Mouse (Mus musculus): ENCODE results near the gene Hnrnpm. TPM values are rescaled to one million over a fixed set of nuclear protein-coding genes. Genes with fewer than 3 reads are reported as not detected.

Gene Hnrnpm
- polyA plus RNA-seq, 1 experiment from 2014 or later, result 351 TPM

DNA sequence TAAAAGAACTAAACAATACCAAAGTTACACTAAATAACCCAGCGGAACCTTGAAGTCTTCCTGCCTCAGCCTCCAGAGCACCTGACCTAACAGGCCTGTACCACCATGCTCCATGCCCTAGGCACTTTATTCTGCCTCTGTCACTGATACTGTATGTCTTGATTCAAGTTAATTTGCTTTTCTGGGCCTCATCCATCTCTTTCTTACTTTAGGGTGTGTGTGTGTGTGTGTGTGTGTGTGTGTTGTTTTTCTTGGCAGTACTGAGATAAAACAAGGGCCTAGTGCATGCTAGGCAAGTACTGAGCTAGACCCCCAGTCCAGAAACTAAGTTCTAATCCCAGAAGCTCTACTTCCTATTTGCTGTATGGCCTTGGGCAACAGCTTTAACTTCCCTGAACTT is 30.6 kb upstream of the Hnrnpm start:
- H3K9me3 ChIP-seq (ENCODE audit: control insufficient read depth, low read length), result no peaks in the 10 kb centered on the region
- no peaks in the 10 kb centered on the region for H3K4me1 ChIP-seq (replicated peaks; ENCODE audit: control insufficient read depth, insufficient read depth, low read length)
- H3K4me3 ChIP-seq (ENCODE audit: low read length), result no peak overlapping the region
- no peak overlapping the region for H3K4me2 ChIP-seq (ENCODE audit: low read depth, low read length)
- WGBS, result 90% methylated on average over 1 of the region's 1 CpGs
- no peak overlapping the region for H3K27ac ChIP-seq (ENCODE audit: low read length)
- no peak overlapping the region for H3K9ac ChIP-seq (ENCODE audit: low read length)
- no peaks in the 10 kb centered on the region for H3K27me3 ChIP-seq (ENCODE audit: control insufficient read depth, insufficient read depth, low read depth, low read length)
- no peak for ATAC-seq (ENCODE audit: low read depth)
- no peaks in the 10 kb centered on the region for H3K36me3 ChIP-seq (ENCODE audit: control insufficient read depth, insufficient read depth, low read length)

DNA sequence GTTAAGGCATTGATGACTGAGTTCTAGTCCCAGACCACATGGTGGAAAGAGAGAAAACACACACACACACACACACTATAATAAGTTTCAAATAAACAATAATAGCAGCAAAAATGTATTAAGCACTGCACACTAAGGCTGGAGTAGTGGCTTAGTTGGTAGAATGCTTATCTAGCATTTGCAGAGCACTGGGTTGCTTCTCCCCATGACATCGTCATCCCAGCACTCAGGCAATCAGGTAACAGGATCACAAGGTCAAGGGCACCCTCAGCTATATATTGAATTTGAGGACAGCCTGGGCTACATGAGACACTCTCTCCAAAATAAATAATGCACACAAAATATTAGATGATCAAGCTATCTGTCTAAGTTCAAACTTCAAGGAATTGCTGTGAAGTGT is 28.1 kb upstream of the Hnrnpm start:
- no peak for ATAC-seq (ENCODE audit: low read depth)
- no peak overlapping the region for H3K4me3 ChIP-seq (ENCODE audit: low read length)
- H3K9ac ChIP-seq (ENCODE audit: low read length), result no peak overlapping the region
- no peaks in the 10 kb centered on the region for H3K4me1 ChIP-seq (replicated peaks; ENCODE audit: control insufficient read depth, insufficient read depth, low read length)
- H3K4me2 ChIP-seq (ENCODE audit: low read depth, low read length), result no peak overlapping the region
- no peaks in the 10 kb centered on the region for H3K27me3 ChIP-seq (ENCODE audit: control insufficient read depth, insufficient read depth, low read depth, low read length)
- H3K27ac ChIP-seq (ENCODE audit: low read length), result no peak overlapping the region
- 81% methylated on average over 1 of the region's 1 CpGs for WGBS
- no peaks in the 10 kb centered on the region for H3K9me3 ChIP-seq (ENCODE audit: control insufficient read depth, low read length)
- H3K36me3 ChIP-seq (ENCODE audit: control insufficient read depth, insufficient read depth, low read length), result no peaks in the 10 kb centered on the region

DNA sequence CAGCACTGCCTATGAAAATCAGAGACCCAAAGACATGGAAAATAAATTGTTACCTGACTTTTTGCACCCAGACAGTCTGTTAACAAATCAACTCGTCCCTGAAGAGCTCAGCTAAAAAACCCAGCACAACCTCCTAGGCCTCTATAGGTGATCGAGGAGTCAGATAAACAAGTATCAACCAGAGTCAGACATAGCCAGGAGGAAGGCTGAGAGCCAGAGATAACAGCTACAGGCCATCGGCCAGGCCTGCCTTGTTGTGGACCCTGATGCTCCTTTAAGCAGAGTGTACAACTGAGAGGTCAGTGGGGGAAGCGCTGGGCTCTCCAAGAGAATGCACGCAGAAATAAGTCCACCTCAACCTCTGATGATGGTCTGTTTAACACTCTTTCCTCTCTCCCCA is 26.6 kb upstream of the Hnrnpm start:
- ATAC-seq (ENCODE audit: low read depth), result no peak
- H3K9ac ChIP-seq (ENCODE audit: low read length), result no peak overlapping the region
- WGBS, result 66% methylated on average over 5 of the region's 5 CpGs
- H3K9me3 ChIP-seq (ENCODE audit: control insufficient read depth, low read length), result no peaks in the 10 kb centered on the region
- H3K36me3 ChIP-seq (ENCODE audit: control insufficient read depth, insufficient read depth, low read length), result peaks cover 6% of the 10 kb centered on the region
- H3K4me2 ChIP-seq (ENCODE audit: low read depth, low read length), result no peak overlapping the region
- H3K27me3 ChIP-seq (ENCODE audit: control insufficient read depth, insufficient read depth, low read depth, low read length), result no peaks in the 10 kb centered on the region
- H3K4me1 ChIP-seq (replicated peaks; ENCODE audit: control insufficient read depth, insufficient read depth, low read length), result no peaks in the 10 kb centered on the region
- no peak overlapping the region for H3K4me3 ChIP-seq (ENCODE audit: low read length)
- H3K27ac ChIP-seq (ENCODE audit: low read length), result no peak overlapping the region

DNA sequence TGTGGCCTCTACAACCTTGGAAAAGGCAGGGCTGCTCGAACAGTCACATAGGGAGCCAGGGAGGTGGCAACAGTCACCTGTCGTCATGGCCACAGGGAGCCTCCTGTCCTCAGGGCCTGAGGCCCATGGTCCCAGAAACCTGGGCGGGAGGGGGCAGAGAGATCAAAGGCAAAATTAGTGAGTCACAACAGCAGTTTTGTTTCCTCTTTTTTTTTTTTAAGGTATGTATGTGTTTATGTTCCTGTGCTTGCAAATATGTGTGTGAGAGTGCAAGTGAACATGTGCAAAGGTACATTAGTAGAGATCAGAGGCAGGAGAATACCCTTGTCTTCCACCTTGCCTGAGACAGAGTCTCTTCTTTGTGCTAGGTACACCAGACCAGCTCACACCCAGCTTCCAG is 23.2 kb upstream of the Hnrnpm start:
- H3K27me3 ChIP-seq (ENCODE audit: control insufficient read depth, insufficient read depth, low read depth, low read length), result no peaks in the 10 kb centered on the region
- no peak overlapping the region for H3K4me3 ChIP-seq (ENCODE audit: low read length)
- H3K4me1 ChIP-seq (replicated peaks; ENCODE audit: control insufficient read depth, insufficient read depth, low read length), result no peaks in the 10 kb centered on the region
- no peak overlapping the region for H3K4me2 ChIP-seq (ENCODE audit: low read depth, low read length)
- peaks cover 6% of the 10 kb centered on the region for H3K36me3 ChIP-seq (ENCODE audit: control insufficient read depth, insufficient read depth, low read length)
- no peak for ATAC-seq (ENCODE audit: low read depth)
- no peak overlapping the region for H3K9ac ChIP-seq (ENCODE audit: low read length)
- no peaks in the 10 kb centered on the region for H3K9me3 ChIP-seq (ENCODE audit: control insufficient read depth, low read length)
- WGBS, result 77% methylated on average over 3 of the region's 3 CpGs
- H3K27ac ChIP-seq (ENCODE audit: low read length), result no peak overlapping the region

DNA sequence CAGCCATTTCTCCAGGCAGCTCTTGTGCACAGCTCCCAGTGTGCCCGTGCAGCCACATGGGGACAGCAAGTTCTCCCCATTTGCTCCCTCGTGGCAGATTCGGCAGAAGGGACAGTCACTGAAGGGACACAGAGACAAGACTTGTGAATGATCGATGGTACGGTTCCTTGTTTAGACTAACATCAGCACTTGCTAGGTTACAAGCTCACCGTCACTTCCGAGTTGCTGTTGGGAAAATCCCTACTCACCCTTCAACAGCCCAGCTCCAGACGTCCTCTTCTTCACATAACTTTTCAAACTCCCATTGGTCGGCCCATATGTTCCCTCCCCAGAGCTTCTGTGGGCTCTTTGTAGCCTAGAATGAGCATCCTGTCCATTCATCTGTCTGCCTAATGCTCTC is 16.4 kb upstream of the Hnrnpm start:
- Histone ChIP-seq H3K27ac (ENCODE audit: low read length) (no peak overlapping the region), H3K36me3 (ENCODE audit: control insufficient read depth, insufficient read depth, low read length) (peaks cover 3% of the 10 kb centered on the region; the same call in 1 of the 2 replicates), H3K9me3 (ENCODE audit: control insufficient read depth, low read length) (no peaks in the 10 kb centered on the region), H3K4me3 (ENCODE audit: low read length) (no peak overlapping the region), H3K9ac (ENCODE audit: low read length) (no peak overlapping the region), H3K4me2 (ENCODE audit: low read depth, low read length) (no peak overlapping the region), H3K27me3 (ENCODE audit: control insufficient read depth, insufficient read depth, low read depth, low read length) (no peaks in the 10 kb centered on the region), H3K4me1 (replicated peaks; ENCODE audit: control insufficient read depth, insufficient read depth, low read length) (no peaks in the 10 kb centered on the region)
- ATAC-seq (ENCODE audit: low read depth), result no peak
- WGBS, result 70% methylated on average over 9 of the region's 9 CpGs

DNA sequence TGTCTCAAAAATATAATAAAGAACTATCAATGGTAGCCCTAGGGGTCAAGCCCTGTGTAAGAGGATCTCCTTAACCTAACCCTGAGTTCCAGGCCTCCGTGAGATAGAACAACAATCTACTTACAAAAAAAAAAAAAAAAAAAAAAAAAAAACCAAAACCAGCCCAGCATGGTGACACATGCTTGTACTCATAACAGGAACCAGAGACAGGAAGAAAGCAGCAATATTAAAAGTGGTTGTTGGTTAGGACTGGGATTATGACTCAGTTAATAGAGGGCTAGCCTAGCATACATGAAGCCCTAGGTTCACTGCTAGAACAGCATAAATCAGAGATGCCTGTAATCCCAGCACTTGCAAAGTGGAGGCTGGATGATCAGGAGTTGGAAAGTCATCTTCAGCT is 15.5 kb upstream of the Hnrnpm start:
- no peaks in the 10 kb centered on the region for H3K27me3 ChIP-seq (ENCODE audit: control insufficient read depth, insufficient read depth, low read depth, low read length)
- no peak overlapping the region for H3K27ac ChIP-seq (ENCODE audit: low read length)
- no peak overlapping the region for H3K4me3 ChIP-seq (ENCODE audit: low read length)
- ATAC-seq (ENCODE audit: low read depth), result no peak
- WGBS, result 66% methylated on average over 1 of the region's 1 CpGs
- H3K36me3 ChIP-seq (ENCODE audit: control insufficient read depth, insufficient read depth, low read length), result peaks cover 3% of the 10 kb centered on the region; the same call in 1 of the 2 replicates
- no peaks in the 10 kb centered on the region for H3K4me1 ChIP-seq (replicated peaks; ENCODE audit: control insufficient read depth, insufficient read depth, low read length)
- no peak overlapping the region for H3K4me2 ChIP-seq (ENCODE audit: low read depth, low read length)
- H3K9ac ChIP-seq (ENCODE audit: low read length), result no peak overlapping the region
- H3K9me3 ChIP-seq (ENCODE audit: control insufficient read depth, low read length), result no peaks in the 10 kb centered on the region

DNA sequence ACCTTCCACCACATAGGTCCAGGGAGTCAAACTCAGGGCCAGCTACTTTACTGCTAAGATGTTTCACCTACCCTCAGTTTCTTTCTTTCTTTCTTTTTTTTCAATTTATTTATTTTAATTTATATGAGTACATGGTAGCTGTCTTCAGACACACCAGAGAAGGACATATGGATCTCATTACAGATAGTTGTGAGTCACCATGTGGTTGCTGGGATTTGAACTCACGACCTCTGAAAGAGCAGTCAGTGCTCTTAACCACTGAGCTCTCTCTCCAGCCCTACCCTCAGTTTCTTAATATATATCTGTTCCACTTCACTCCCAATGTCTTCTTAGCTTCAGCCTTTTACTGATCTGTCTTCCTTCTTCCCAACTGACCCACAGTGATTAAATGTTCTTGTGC is 8.8 kb upstream of the Hnrnpm start:
- H3K9ac ChIP-seq (ENCODE audit: low read length), result no peak overlapping the region
- H3K9me3 ChIP-seq (ENCODE audit: control insufficient read depth, low read length), result no peaks in the 10 kb centered on the region
- no peak overlapping the region for H3K27ac ChIP-seq (ENCODE audit: low read length)
- no peak for ATAC-seq (ENCODE audit: low read depth)
- no peaks in the 10 kb centered on the region for H3K4me1 ChIP-seq (replicated peaks; ENCODE audit: control insufficient read depth, insufficient read depth, low read length)
- H3K4me3 ChIP-seq (ENCODE audit: low read length), result no peak overlapping the region
- peaks cover 13% of the 10 kb centered on the region for H3K36me3 ChIP-seq (ENCODE audit: control insufficient read depth, insufficient read depth, low read length)
- no peaks in the 10 kb centered on the region for H3K27me3 ChIP-seq (ENCODE audit: control insufficient read depth, insufficient read depth, low read depth, low read length)
- H3K4me2 ChIP-seq (ENCODE audit: low read depth, low read length), result no peak overlapping the region
- 80% methylated on average over 1 of the region's 1 CpGs for WGBS

DNA sequence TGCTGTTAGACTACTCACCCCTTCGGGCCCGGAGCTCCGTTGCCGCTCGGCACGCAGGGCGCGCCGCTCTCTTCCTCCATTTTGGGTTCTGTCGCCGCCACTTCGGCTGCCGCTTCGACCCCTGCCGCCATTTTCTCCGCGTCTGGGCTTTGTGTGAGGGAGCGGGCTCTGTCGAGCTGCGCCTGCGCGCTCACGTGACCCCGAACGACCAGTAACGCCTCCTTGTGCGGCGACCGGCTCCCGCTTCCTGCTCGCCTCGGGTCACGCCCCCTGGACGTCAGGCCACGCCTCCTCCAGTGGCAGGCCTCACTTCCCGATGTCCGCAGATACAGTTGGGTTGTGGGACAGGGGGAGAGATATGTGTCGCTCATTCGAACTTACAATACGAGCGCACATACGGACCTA is 1.4 kb downstream of the Hnrnpm start:
- Histone ChIP-seq H3K4me2 (ENCODE audit: low read depth, low read length) (peak overlapping the region; percentile 71), H3K27me3 (ENCODE audit: control insufficient read depth, insufficient read depth, low read depth, low read length) (no peaks in the 10 kb centered on the region), H3K27ac (ENCODE audit: low read length) (peak overlapping the region; percentile 95), H3K9ac (ENCODE audit: low read length) (peak overlapping the region; percentile 99), H3K9me3 (ENCODE audit: control insufficient read depth, low read length) (no peaks in the 10 kb centered on the region), H3K36me3 (ENCODE audit: control insufficient read depth, insufficient read depth, low read length) (no peaks in the 10 kb centered on the region), H3K4me1 (replicated peaks; ENCODE audit: control insufficient read depth, insufficient read depth, low read length) (peaks cover 25% of the 10 kb centered on the region), H3K4me3 (ENCODE audit: low read length) (peak overlapping the region; percentile 97)
- peak; percentile 99 for ATAC-seq (ENCODE audit: low read depth)
- under 1% methylated on average over 42 of the region's 42 CpGs for WGBS

DNA sequence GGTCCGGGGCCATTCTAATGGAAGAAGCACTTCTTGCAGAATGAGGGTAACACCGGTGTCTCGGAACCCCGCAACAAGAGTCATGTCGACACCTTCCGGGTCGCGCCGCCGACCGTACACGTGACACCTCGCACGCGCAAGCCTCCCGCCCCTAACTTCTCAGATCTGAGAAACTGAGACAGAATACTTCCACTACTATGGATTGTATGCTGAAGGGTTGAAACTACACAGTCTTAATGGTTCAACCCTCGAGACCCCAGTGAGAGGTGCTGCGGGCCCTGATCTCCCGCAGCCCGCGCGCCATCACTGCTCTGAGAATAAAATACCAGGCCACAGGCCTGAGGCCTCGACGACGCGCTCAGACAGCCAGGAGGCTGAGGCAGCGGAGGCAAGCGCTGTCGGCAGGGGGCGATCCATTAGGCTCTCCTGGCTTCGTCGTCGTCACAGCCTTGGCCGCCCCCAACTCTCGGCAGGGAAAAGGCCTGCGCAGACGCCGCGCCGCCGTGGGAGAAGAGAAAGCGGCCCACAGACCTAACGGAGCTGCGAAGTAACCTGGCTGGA is 1.9 kb downstream of the Hnrnpm start:
- peak overlapping the region; percentile 71 for H3K4me2 ChIP-seq (ENCODE audit: low read depth, low read length)
- WGBS, result under 1% methylated on average over 37 of the region's 44 CpGs
- H3K27ac ChIP-seq (ENCODE audit: low read length), result peak overlapping the region; percentile 95
- H3K9ac ChIP-seq (ENCODE audit: low read length), result peak overlapping the region; percentile 99
- no peaks in the 10 kb centered on the region for H3K36me3 ChIP-seq (ENCODE audit: control insufficient read depth, insufficient read depth, low read length)
- peaks cover 25% of the 10 kb centered on the region for H3K4me1 ChIP-seq (replicated peaks; ENCODE audit: control insufficient read depth, insufficient read depth, low read length)
- peak; percentile 83 for ATAC-seq (ENCODE audit: low read depth)
- H3K4me3 ChIP-seq (ENCODE audit: low read length), result peak overlapping the region; percentile 97
- H3K9me3 ChIP-seq (ENCODE audit: control insufficient read depth, low read length), result no peaks in the 10 kb centered on the region
- H3K27me3 ChIP-seq (ENCODE audit: control insufficient read depth, insufficient read depth, low read depth, low read length), result no peaks in the 10 kb centered on the region

DNA sequence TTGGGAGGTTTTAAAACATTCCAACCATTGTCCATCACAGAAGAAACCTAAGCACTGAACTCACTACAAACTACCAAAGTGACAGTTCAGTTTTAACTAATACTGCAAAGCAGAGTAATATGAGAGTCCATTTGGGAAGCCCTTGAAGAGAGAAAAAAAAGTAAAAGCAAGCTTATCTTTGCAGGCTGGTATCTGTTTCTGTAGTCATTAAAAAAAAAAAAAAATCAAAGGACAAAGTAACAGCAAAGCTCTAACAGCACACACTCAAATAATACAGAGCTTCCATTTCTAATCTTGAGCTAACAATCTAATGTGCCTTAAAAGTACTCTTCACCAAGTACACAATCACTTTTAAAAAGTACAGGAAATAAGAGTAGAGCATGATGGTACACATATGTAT is 4.9 kb downstream of the Hnrnpm start:
- no peaks in the 10 kb centered on the region for H3K27me3 ChIP-seq (ENCODE audit: control insufficient read depth, insufficient read depth, low read depth, low read length)
- no peak overlapping the region for H3K9ac ChIP-seq (ENCODE audit: low read length)
- H3K27ac ChIP-seq (ENCODE audit: low read length), result no peak overlapping the region
- no peak for ATAC-seq (ENCODE audit: low read depth)
- H3K4me1 ChIP-seq (replicated peaks; ENCODE audit: control insufficient read depth, insufficient read depth, low read length), result peaks cover 25% of the 10 kb centered on the region
- H3K4me3 ChIP-seq (ENCODE audit: low read length), result no peak overlapping the region
- 0 out of 2 replicates have a peak, but pooled peaks cover 3% of the 10 kb centered on the region for H3K36me3 ChIP-seq (ENCODE audit: control insufficient read depth, insufficient read depth, low read length)
- H3K9me3 ChIP-seq (ENCODE audit: control insufficient read depth, low read length), result no peaks in the 10 kb centered on the region
- H3K4me2 ChIP-seq (ENCODE audit: low read depth, low read length), result peak overlapping the region; percentile 31; the same call in 1 of the 2 replicates
